Mouse (Mus musculus) embryonic fibroblast, embryonic 13.5 days (primary cell): ENCODE measurements around the gene Olfr350. TPM values are rescaled to one million over a fixed set of nuclear protein-coding genes. Genes with fewer than 3 reads are reported as not detected.

Source experiments
- H3K27ac ChIP-seq: 2 replicates; pipeline ENCODE4 v1.5.1; 2012; ENCODE audit warnings: low read length, control low read depth, inconsistent platforms; ENCODE audit not compliant: insufficient read depth
- H3K4me1 ChIP-seq: 2 replicates; pipeline ENCODE4 v1.6.1; 2011; ENCODE audit warnings: low read length; ENCODE audit not compliant: control insufficient read depth, insufficient read depth
- H3K4me3 ChIP-seq: 2 replicates; pipeline ENCODE4 v1.5.1; 2011; ENCODE audit warnings: mild to moderate bottlenecking, control low read depth, low read length; ENCODE audit not compliant: insufficient read depth
- CTCF ChIP-seq: IDR thresholded peaks from 2 replicates; pipeline ENCODE4 v1.5.1; 2011; ENCODE audit warnings: mild to moderate bottlenecking, control low read depth, low read length, moderate library complexity, borderline replicate concordance; ENCODE audit not compliant: insufficient read depth
- POLR2A ChIP-seq: IDR thresholded peaks from 2 replicates; pipeline ENCODE4 v1.6.1; 2011; ENCODE audit warnings: low read depth, mild to moderate bottlenecking, control low read depth, low read length, moderate library complexity
- polyA plus RNA-seq: library from polyadenylated mRNA; stranded (reverse); fragments of >200 nt; gene quantifications from 2 replicates; pipeline ENCODE4 v1.2.4, GENCODE M21; 2011; ENCODE audit warnings: low read depth; ENCODE audit not compliant: missing spikeins, insufficient read length

The Olfr350 gene
- polyA plus RNA-seq = not detected in 2 replicates

DNA sequence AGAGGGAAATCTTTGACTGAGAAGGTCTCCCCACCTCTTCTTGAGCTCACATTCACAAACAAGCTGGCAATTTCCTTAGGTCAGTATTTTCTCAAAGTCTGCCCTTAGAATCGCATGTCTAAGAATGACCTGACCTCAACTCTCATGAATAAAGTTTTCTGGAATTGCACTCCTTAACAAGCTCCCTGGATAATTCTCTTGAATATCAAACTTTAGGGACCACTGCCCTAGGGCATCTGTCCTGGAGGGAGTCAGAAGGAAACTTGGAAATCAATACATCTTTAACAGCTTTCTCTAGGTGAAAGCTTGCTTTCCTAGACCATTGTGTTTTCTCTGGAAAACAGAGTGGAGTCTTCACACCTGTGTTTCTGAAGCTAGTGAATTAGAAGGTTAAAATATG is at the start of gene Olfr350:
Gene Olfr350, plus strand, starts transcription at position 301 of the 400 bp plus-strand sequence.
- no peaks in the 10 kb centered on the region for H3K4me1 ChIP-seq
- no peak within 1 kb of the TSS for H3K4me3 ChIP-seq
- TF ChIP-seq POLR2A = no peak
- TF ChIP-seq CTCF = no peak
- no peak within 1 kb of the TSS for H3K27ac ChIP-seq

DNA sequence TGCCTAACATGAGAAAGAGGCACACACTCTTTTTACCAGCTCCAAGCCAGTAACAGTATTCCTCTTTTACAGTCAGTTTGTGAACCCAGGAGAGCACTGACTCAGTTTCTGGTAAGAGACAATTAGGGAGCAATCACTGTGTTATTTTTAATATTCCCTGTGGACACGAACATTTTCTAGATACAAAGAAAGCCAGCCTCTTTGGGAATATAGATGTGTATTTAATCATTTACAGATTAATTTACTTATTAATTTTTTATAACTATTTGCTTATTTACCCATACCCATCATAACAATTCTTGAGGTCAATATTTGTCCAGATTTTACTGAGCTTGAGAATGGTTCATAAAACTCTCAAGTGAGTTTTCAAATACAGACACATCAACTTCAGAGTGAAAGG is 29.2 kb upstream of the Olfr350 start, which contains the start of gene Olfr3:
Gene Olfr3, minus strand, starts transcription at position 101 of the 400 bp plus-strand sequence.
- H3K27ac ChIP-seq = no peak within 1 kb of the TSS
- no peaks in the 10 kb centered on the region for H3K4me1 ChIP-seq
- no peak within 1 kb of the TSS for H3K4me3 ChIP-seq
- no peak for TF ChIP-seq POLR2A
- no peak for TF ChIP-seq CTCF

DNA sequence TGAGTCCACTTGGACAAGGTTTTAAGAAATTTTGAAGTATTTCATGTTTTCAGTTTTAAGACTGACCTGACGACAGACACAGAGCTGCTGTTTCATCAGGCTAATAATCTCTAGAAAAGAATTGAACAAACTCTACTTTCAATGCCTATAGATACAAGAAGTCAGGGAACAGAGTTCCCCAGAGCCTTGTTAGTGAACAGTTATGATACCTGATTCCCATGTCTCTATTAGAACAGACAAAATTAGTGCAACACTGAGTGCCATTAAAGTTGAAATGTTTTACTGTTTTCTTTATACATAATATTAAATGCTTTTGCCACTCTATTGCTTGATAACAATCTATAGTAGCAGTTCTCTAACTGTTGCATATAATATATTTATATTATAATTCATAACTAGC is 16.4 kb downstream of the Olfr350 start, which contains the start of gene Olfr351:
Gene Olfr351, minus strand, starts transcription at position 101 of the 400 bp plus-strand sequence.
- Histone ChIP-seq H3K4me3 (no peak within 1 kb of the TSS), H3K4me1 (no peaks in the 10 kb centered on the region), H3K27ac (no peak within 1 kb of the TSS)
- TF ChIP-seq CTCF (no peak), POLR2A (no peak)

DNA sequence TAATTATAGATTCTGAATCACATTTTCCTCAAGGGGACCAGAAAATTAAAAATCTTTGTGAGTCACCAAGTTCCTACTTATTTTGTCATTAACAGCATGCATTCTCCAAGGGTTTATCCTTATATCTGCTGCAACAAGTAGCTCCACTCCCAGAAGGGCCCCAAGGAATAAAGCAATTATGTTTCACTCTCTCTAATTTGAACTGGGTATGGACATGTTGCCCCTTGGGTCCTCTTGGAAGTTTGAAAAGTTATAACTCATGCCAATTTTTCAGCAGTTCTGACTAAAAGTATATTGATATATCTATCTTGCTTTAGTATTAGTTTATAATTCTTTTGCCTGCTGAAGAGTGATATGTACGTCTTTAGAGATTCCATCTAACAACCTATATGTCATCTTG is 22.1 kb downstream of the Olfr350 start, which contains the start of gene Olfr352:
Gene Olfr352, plus strand, starts transcription at position 301 of the 400 bp plus-strand sequence.
- H3K4me3 ChIP-seq = no peak within 1 kb of the TSS
- no peaks in the 10 kb centered on the region for H3K4me1 ChIP-seq
- TF ChIP-seq CTCF (no peak), POLR2A (no peak)
- no peak within 1 kb of the TSS for H3K27ac ChIP-seq

DNA sequence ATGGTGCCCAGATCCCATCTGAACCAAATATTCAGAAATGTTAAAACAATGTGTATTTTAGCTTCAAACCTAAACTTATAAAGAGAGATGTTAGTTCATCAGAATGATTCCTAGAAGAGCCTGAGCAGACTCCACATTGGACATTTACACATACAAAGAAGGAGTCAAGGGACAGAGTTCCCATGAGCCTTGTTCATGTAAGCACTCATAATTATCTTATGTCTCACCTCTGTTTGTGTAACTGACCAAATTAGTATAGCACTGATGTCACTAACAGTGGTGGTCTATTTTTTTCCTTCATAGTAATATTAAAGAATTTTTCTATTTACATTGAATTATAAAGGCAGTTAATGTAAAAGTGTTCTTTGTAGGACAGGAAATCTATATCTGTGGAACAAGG is 46.7 kb downstream of the Olfr350 start, which contains the start of gene Olfr353:
Gene Olfr353, minus strand, starts transcription at position 101 of the 400 bp plus-strand sequence.
- Histone ChIP-seq H3K4me1 (no peaks in the 10 kb centered on the region), H3K27ac (no peak within 1 kb of the TSS), H3K4me3 (no peak within 1 kb of the TSS)
- no peak for TF ChIP-seq CTCF
- no peak for TF ChIP-seq POLR2A

DNA sequence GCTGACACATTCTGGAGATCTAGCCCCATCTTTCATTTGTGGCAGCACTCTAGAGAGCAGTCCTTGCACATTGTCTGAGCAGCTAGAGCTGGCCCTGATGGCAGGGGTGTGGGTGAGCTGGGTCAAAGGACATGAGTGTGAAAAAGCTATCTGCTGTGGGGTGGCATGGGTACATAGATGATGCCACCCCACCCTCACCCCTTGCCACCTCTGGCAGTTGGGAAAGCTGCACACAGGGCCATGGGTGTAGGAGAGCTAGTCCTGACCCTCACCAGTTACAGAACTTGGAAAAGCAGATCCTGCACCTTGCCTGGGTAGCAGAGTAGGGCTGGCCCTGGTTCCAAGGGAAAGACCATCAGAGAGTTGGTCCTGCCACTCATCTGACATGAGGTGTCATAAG is 51.0 kb downstream of the Olfr350 start:
- H3K4me3 ChIP-seq = no peak overlapping the region
- no peaks in the 10 kb centered on the region for H3K4me1 ChIP-seq
- TF ChIP-seq CTCF (no peak), POLR2A (no peak)
- no peak overlapping the region for H3K27ac ChIP-seq

Other genes with a start within 250 kb of the Olfr350 start
- gene Olfr345, start 206.3 kb upstream of the Olfr350 start, polyA plus RNA-seq = not detected in 2 replicates
- gene Olfr346, start 160.5 kb upstream of the Olfr350 start, polyA plus RNA-seq = not detected in 2 replicates
- gene Olfr347, start 114.4 kb upstream of the Olfr350 start, polyA plus RNA-seq = not detected in 2 replicates
- gene Olfr348, start 62.0 kb upstream of the Olfr350 start, polyA plus RNA-seq = not detected in 2 replicates
- gene Olfr50, start 55.8 kb upstream of the Olfr350 start, polyA plus RNA-seq = not detected in 2 replicates
- not detected in 2 replicates for gene Olfr3, start 29.3 kb upstream of the Olfr350 start, polyA plus RNA-seq
- not detected in 2 replicates for gene Olfr351, start 16.4 kb downstream of the Olfr350 start, polyA plus RNA-seq
- 0.21 TPM in 1 of 2 replicates, not detected in the other for gene Olfr352, start 22.1 kb downstream of the Olfr350 start, polyA plus RNA-seq
- gene Olfr353, start 46.6 kb downstream of the Olfr350 start, polyA plus RNA-seq = not detected in 2 replicates
- not detected in 2 replicates for gene Olfr354, start 59.4 kb downstream of the Olfr350 start, polyA plus RNA-seq
- not detected in 2 replicates for gene Olfr355, start 82.6 kb downstream of the Olfr350 start, polyA plus RNA-seq
- not detected in 2 replicates for gene Olfr356, start 90.8 kb downstream of the Olfr350 start, polyA plus RNA-seq
- not detected in 2 replicates for gene Olfr357, start 147.5 kb downstream of the Olfr350 start, polyA plus RNA-seq
- gene Olfr358, start 163.0 kb downstream of the Olfr350 start, polyA plus RNA-seq = not detected in 2 replicates
- gene Olfr360, start 219.4 kb downstream of the Olfr350 start, polyA plus RNA-seq = not detected in 2 replicates
- gene Olfr361, start 243.0 kb downstream of the Olfr350 start, polyA plus RNA-seq = not detected in 2 replicates